Mouse (Mus musculus): Measurements from ENCODE around the gene Prkch. TPM values are rescaled to one million over a fixed set of nuclear protein-coding genes. Genes with fewer than 3 reads are reported as not detected.

The Prkch gene
- polyA plus RNA-seq, 2 experiments from 2014 or later: 73.0 to 76.1 TPM

- ATAC-seq: no peak
Measured at GRCm38 (mm10) chr12:73805541-73805940, 220.9 kb downstream of the Prkch start.

DNA sequence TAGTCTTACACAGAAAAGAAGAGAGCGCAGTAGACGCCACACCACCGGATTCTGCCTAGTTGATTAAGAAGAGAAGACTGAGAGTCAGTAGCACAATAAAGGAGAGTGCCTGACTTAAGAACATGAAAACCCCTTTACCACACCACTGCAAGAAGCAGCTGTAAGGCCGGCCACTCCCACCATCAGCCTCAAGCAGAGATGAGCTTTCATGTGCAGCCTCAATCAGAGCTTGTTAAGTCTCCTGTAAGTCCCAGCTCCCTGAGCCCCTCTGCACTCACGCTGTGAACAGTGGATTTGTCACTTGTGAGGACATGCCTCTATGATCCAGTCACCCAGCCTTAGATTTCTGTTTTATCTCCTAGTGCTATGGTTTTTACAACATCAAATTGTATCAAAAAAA is 221.4 kb downstream of the Prkch start:
- no peak for ATAC-seq

GRCm38 (mm10) chr12:73807228-73807627 is 222.6 kb downstream of the Prkch start:
- ATAC-seq: no peak

- ATAC-seq: no peak
Measured at GRCm38 (mm10) chr12:73810041-73810795, 225.6 kb downstream of the Prkch start.

- ATAC-seq: no peak
Measured at GRCm38 (mm10) chr12:73810903-73811302, 226.3 kb downstream of the Prkch start.

- no peak for ATAC-seq
Measured at GRCm38 (mm10) chr12:73812198-73812597, 227.6 kb downstream of the Prkch start.

- no peak for ATAC-seq
Measured at GRCm38 (mm10) chr12:73813016-73813900, 228.7 kb downstream of the Prkch start.

DNA sequence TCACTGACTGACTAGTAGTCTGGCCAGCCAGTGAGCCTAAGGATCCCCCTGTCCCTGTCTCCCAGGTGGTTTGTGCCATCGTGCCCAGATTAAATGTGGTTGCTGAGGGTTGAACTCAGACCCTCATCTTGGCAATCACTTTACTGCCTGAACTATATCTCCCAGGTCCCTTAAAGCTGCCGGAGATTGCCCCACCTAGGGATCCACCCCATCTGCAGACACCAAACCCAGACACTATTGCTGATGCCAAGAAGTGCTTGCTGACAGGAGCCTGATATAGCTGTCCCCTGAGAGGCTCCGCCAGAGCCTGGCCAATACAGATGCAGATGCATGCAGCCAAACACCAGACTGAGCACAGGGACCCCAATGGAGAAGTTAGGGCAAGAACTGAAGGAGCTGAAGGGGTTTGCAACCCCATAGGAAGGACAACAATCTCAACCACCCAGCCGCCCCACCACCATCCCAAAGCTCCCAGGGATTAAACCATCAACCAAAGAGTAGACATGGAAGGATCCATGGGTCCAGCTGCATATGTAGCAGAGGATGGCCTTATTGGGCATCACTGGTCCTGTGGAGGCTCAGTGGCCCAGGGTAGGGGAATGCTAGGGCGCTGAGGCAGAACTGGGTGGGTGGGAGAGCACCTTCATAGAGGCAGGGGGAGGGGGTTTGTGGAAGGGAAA is 229.6 kb downstream of the Prkch start:
- ATAC-seq: no peak

DNA sequence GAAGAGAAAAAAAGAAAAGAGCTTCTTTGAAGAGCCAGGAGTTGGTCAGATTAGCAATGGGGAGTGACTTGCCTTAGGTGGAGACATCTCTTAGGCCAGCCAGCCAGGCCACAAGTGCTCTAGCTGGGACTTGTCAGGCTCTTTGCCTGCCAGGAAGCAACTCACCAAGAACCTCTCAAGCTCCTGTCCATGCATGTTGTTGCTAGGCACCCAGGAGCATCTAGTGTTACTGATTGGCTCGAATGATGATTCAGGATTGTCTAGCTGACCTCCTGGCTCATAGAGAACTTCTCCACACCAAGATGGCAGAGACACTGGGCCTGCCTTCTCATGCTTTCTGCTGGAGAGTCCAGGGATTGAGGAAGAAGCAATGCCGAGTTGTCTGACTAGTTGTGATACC is 230.3 kb downstream of the Prkch start:
- no peak for ATAC-seq

DNA sequence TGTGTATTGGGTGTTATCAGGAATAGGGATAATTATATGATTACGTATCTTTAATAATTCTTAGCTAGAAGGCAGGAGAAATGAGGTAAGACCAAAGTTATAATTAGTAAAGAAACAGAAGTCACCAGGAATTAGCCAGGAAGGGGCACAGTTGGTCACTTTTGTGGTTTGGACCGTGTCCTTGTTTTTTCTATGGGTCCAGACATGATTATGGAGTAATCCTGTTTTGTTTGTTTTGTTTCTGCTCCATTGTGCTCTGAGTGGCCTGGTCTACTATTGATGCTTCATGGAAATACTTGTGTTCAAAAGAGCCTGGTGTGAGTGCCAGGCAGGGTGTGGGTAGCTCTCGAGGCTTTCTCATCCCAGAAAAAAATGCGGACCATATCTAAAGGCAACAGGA is 230.9 kb downstream of the Prkch start:
- ATAC-seq: no peak

- ATAC-seq: no peak
Measured at GRCm38 (mm10) chr12:73815892-73816291, 231.3 kb downstream of the Prkch start.

- ATAC-seq: no peak
Measured at GRCm38 (mm10) chr12:73816866-73817265, 232.3 kb downstream of the Prkch start.

DNA sequence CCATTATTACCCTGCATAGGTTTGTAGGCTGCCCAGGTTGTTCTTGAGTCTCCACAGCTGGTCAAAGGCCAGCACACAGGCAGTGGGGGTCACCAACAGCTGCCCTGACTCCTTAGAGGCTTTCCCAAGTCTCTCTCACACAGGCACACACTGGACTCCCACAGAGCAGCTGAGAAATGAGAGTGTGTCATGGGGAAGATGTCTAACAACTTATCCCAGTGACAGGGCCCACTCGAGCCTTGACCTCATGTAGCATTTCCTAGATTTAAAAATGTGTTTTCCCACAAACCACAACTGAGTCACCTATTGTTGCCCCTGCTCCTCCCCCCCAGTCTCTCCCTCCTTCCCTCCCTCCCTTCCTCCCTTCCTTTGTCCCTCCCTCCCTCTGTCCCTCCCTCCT is 234.2 kb downstream of the Prkch start:
- ATAC-seq: no peak

GRCm38 (mm10) chr12:73821176-73821575 is 236.6 kb downstream of the Prkch start:
- no peak for ATAC-seq

DNA sequence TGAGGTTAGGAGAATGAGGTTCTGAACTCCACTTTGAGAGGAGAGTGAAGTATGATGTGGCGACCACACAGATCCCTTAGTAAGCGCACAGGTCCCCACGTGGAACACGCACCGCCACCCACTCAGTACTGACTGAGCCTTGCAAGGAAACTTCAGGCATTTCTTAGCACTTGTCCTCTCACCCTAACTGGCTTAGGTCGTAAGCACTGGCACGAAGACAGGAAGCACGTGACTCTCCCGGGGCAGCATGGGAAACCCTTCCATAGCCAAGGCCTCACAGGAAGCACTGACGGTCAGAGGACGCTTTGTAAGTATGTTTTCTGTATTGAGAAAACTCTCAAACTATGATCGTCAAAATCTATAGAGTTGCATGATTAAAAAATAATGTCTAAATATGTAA is 237.7 kb downstream of the Prkch start:
- ATAC-seq: no peak

DNA sequence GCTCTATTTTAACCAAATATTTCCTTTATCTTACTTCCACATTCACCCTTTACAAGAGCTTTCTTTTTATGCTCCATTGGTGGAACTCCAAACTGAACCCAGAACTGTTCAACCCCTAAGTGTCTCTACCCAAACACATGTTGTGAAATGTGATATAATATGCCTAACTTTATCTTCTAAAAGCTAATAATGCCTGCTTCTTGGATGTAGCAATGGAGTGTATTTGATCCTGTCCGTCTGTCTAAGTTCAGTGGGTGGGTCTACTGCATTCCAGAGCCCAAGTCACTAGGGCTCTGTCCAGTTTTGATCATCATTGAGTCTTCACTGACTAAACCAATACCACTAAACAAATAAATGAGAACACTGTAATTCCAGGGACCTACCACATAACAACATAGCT is 240.2 kb downstream of the Prkch start:
- ATAC-seq: no peak

Other genes with a start within 250 kb of the Prkch start
- under 1 TPM; 0.22 to 0.27 TPM for gene Tmem30b, start 38.4 kb upstream of the Prkch start, polyA plus RNA-seq (2017; shearing (Covaris generic))